Mouse (Mus musculus) lung, adult 2 months (tissue): Measurements from ENCODE around the gene Ddx5.
"Not testable (repeated sequence)": the region's sequence is repeated elsewhere in the genome, so short reads cannot be mapped to it uniquely, and the experiment has no call there.

ENCODE experiments used
- CTCF ChIP-seq: fragments of 200-500 bp; IDR thresholded peaks from 2 replicates; pipeline ENCODE4 v1.5.1; 2011; ENCODE audit warnings: mild to moderate bottlenecking, low read length, control low read depth; ENCODE audit not compliant: insufficient read depth
- POLR2A ChIP-seq: fragments of 200-500 bp; IDR thresholded peaks from 2 replicates; pipeline ENCODE4 v1.6.1; 2011; ENCODE audit warnings: low read depth, mild to moderate bottlenecking, control low read depth, low read length, borderline replicate concordance; ENCODE audit errors: extremely low read depth

DNA sequence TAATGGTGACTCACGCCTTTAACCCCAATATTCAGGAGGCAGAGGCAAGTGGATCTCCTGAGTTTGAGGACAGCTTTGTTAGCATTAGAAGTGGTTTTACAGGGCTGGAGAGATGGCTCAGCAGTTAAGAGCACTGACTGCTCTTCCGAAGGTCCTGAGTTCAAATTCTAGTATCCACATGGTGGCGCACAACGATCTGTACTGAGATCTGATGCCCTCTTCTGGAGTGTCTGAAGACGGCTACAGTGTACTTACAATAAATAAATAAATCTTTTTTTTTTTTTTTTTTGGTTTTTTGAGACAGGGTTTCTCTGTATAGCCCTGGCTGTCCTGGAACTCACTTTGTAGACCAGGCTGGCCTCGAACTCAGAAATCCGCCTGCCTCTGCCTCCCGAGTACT, 48.3 kb downstream of the Ddx5 start:
- not testable (repeated sequence) for TF ChIP-seq CTCF, POLR2A
